Mouse (Mus musculus) gastrocnemius, postnatal 10 days (tissue): ENCODE measurements around the gene Reps1. TPM values are rescaled to one million over a fixed set of nuclear protein-coding genes. Genes with fewer than 3 reads are reported as not detected.
A peak's percentile ranks its signal among the peaks of the same experiment; 100 is the strongest.

Experiments
- DNase-seq: peaks from one replicate; pipeline ENCODE4 v3.0.0; 2021; ENCODE audit warnings: mixed read lengths
- total RNA-seq, 2 experiments: library from RNA; stranded (reverse); gene quantifications; 2 replicates each; pipeline ENCODE4 v1.2.3; 2021

Reps1 gene
- total RNA-seq, 2 experiments from 2014 or later: 37.6 to 46.3 TPM

- no peak for DNase-seq
Observed at GRCm38 (mm10) chr10:18139615-18140014, 84.0 kb downstream of the Reps1 start.

GRCm38 (mm10) chr10:18141389-18141788, 85.7 kb downstream of the Reps1 start:
- peak; percentile 20 for DNase-seq

- no peak for DNase-seq
Observed at GRCm38 (mm10) chr10:18142231-18142630, 86.6 kb downstream of the Reps1 start.

- no peak for DNase-seq
Observed at GRCm38 (mm10) chr10:18147224-18147623, 91.6 kb downstream of the Reps1 start.

- DNase-seq: no peak
Observed at GRCm38 (mm10) chr10:18162435-18162971, 106.8 kb downstream of the Reps1 start.

Other genes with a start within 250 kb of the Reps1 start
- gene Heca, start 107.8 kb upstream of the Reps1 start, total RNA-seq: 10 to 100 TPM; 19.3 to 22.7 TPM
- 10 to 100 TPM; 21.9 to 22.3 TPM for gene Abracl, start 32.6 kb upstream of the Reps1 start, total RNA-seq
- gene Ect2l, start 155.0 kb downstream of the Reps1 start, total RNA-seq: under 1 TPM; 0.34 to 0.49 TPM
- 1 to 10 TPM; 5.4 to 5.8 TPM for gene Ccdc28a, start 179.1 kb downstream of the Reps1 start, total RNA-seq